Mouse (Mus musculus): ENCODE results near the gene Mex3d.

DNA sequence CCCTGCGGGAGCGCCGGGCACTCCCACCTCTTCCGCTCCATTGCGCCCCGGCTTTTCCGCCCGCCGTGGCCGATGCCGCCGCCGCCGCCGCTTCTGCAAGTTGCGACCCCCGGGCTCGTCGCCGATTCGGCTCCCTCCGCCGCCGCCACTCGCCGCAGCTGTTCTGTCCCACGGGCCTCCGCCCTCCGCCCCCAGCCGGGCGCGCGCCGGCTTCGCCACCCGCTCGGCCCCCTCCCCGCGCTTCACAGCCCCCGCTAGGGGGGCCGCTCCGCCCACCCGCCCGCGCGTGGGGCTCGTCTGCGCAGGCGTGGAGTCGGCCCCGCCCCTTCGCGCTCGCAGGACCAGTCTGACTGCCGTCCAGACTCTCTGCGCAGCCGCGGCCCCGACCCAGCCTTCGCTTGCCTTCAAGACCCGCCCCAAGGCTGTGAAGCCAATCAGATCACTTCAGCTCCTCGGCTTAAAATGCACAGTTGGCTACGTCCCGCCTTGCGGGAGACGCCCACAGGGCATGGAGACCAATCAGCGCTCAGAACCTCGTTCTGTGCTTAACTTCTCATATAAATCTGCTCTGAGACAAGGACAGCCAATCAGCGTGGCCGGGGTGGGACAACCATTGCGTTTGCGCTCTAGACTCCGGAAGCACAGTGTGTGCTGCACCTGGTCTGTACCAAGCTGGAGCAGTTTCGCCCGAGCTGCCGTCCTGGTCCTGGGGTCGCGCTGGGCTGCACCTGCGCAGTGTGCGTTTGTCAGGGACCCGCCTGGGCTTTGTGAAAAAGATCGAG, 11.9 kb upstream of the Mex3d start, which contains the start of gene Mbd3:
- TF ChIP-seq CTCF (IDR thresholded peaks at IDR 0.05; ENCODE audit: extremely low read depth, insufficient read depth, insufficient read length, insufficient replicate concordance) (no peak), POLR2A (IDR thresholded peaks at IDR 0.05; ENCODE audit: low read depth, low read length) (peak; percentile 99)
